20 mouse cellular contexts compared by ENCODE assay signal in genomic region chr13:109781466-109781865, GRCm38 (mm10).
"Had no signal": no experiment of that assay in that cellular context is flagged by ENCODE, and none has a peak within 500 bp of the region (broad histone marks: within the 10 kb centered on the region; RNA-seq: fewer than 3 reads in every experiment).

No protein-coding gene starts in this region.

- H3K27me3 ChIP-seq: liver, embryonic 12.5 days; midbrain, embryonic 12.5 days; neural tube, embryonic 12.5 days; stomach, embryonic 15.5 days had no signal

- H3K4me1 ChIP-seq: stomach, embryonic 15.5 days had no signal

- H3K27ac ChIP-seq: liver, embryonic 12.5 days; liver, embryonic 14.5 days; midbrain, embryonic 10.5 days; midbrain, embryonic 12.5 days; neural tube, embryonic 12.5 days; stomach, embryonic 15.5 days; stomach, postnatal 0 days had no signal

- DNase-seq: lung, adult 18-20 months; lung, embryonic 14.5 days; lung, postnatal 10 days; lung, postnatal 4 days; midbrain, embryonic 14.5 days; right cerebral cortex, adult 18-20 months; right cerebral cortex, postnatal 25 days; right cerebral cortex, postnatal 4 days; thymus, adult 2 months; thymus, postnatal 25 days; thymus, postnatal 4 days had no signal

- H3K4me3 ChIP-seq: liver, embryonic 12.5 days; midbrain, embryonic 10.5 days; midbrain, embryonic 12.5 days; myocyte; neural tube, embryonic 12.5 days; stomach, embryonic 15.5 days had no signal

- ATAC-seq: liver, embryonic 12.5 days; midbrain, embryonic 16.5 days had no signal

- H3K36me3 ChIP-seq: midbrain, embryonic 10.5 days; midbrain, embryonic 12.5 days; neural tube, embryonic 12.5 days; stomach, embryonic 15.5 days had no signal
